Comparison of ENCODE assay signal across 8 mouse cellular contexts in genomic region chr14:46761186-46761585, GRCm38 (mm10). TPM values are rescaled to one million over a fixed set of nuclear protein-coding genes. Genes with fewer than 3 reads are reported as not detected.
DNase-seq lines count a peak whose midpoint lies in the region; ATAC-seq lines count a peak whose summit lies in the region.

No protein-coding gene starts in this region.

- H3K4me3 ChIP-seq in kidney, embryonic 15.5 days (replicated peaks) = peak overlapping the region; percentile 70
- H3K4me3 ChIP-seq in hindbrain, embryonic 15.5 days = peak overlapping the region; percentile 88
- H3K4me3 ChIP-seq in midbrain, embryonic 14.5 days (replicated peaks; ENCODE audit: low read depth, low read length) = peak overlapping the region; percentile 65

- no peaks in the 10 kb centered on the region for H3K27me3 ChIP-seq in kidney, embryonic 15.5 days
- no peaks in the 10 kb centered on the region for H3K27me3 ChIP-seq in hindbrain, embryonic 15.5 days
- H3K27me3 ChIP-seq in midbrain, embryonic 14.5 days (ENCODE audit: control insufficient read depth, insufficient read depth, low read length) = no peaks in the 10 kb centered on the region

- H3K36me3 ChIP-seq in kidney, embryonic 15.5 days = peaks cover 21% of the 10 kb centered on the region
- H3K36me3 ChIP-seq in hindbrain, embryonic 15.5 days = no peaks in the 10 kb centered on the region
- H3K36me3 ChIP-seq in midbrain, embryonic 14.5 days (ENCODE audit: control insufficient read depth, insufficient read depth, low read length) = no peaks in the 10 kb centered on the region

- H3K4me1 ChIP-seq in kidney, embryonic 15.5 days = peaks cover 13% of the 10 kb centered on the region
- peaks cover 12% of the 10 kb centered on the region for H3K4me1 ChIP-seq in hindbrain, embryonic 15.5 days (replicated peaks)
- peaks cover 4% of the 10 kb centered on the region; the same call in 1 of the 2 replicates for H3K4me1 ChIP-seq in midbrain, embryonic 14.5 days (ENCODE audit: control insufficient read depth, insufficient read depth, low read length)

- ATAC-seq in kidney, embryonic 15.5 days (replicated peaks; ENCODE audit: low FRiP score) = no peak
- peak; percentile 22; the same call in 1 of the 2 replicates for ATAC-seq in common myeloid progenitor, adult 5-6 weeks (replicated peaks; ENCODE audit: low read depth, poor library complexity, severe bottlenecking)
- no peak for ATAC-seq in hindbrain, embryonic 15.5 days (ENCODE audit: low FRiP score, low read depth)
- ATAC-seq in midbrain, embryonic 14.5 days (ENCODE audit: low FRiP score, low TSS enrichment) = no peak

- H3K9me3 ChIP-seq in kidney, embryonic 15.5 days (replicated peaks) = no peaks in the 10 kb centered on the region
- no peaks in the 10 kb centered on the region for H3K9me3 ChIP-seq in hindbrain, embryonic 15.5 days
- H3K9me3 ChIP-seq in midbrain, embryonic 14.5 days (ENCODE audit: control insufficient read depth, low read length) = no peaks in the 10 kb centered on the region

- peak overlapping the region; percentile 77 for H3K9ac ChIP-seq in kidney, embryonic 15.5 days
- peak overlapping the region; percentile 67; the same call in 1 of the 2 replicates for H3K9ac ChIP-seq in hindbrain, embryonic 15.5 days
- H3K9ac ChIP-seq in midbrain, embryonic 14.5 days (replicated peaks; ENCODE audit: low read length) = peak overlapping the region; percentile 64; the same call in 1 of the 2 replicates

- peak overlapping the region; percentile 92 for H3K4me2 ChIP-seq in kidney, embryonic 15.5 days
- peak overlapping the region; percentile 93 for H3K4me2 ChIP-seq in hindbrain, embryonic 15.5 days
- peak overlapping the region; percentile 92 for H3K4me2 ChIP-seq in midbrain, embryonic 14.5 days (ENCODE audit: low read length)

- no peak overlapping the region for H3K27ac ChIP-seq in kidney, embryonic 15.5 days
- H3K27ac ChIP-seq in hindbrain, embryonic 15.5 days (replicated peaks) = no peak overlapping the region
- H3K27ac ChIP-seq in midbrain, embryonic 14.5 days (replicated peaks; ENCODE audit: low read depth, low read length) = no peak overlapping the region

- DNase-seq in kidney, adult 8-10 months = no peak
- DNase-seq in midbrain, embryonic 14.5 days = no peak
- no peak for DNase-seq in adrenal gland, adult (ENCODE audit: inconsistent age in 2 of 2, low spot score in 1 of 2)
- DNase-seq in kidney, adult 11 months = no peak
- no peak for DNase-seq in frontal cortex, adult 2 months (ENCODE audit: extremely low spot score in 1 of 2, low spot score in 1 of 2)

- WGBS in kidney, embryonic 15.5 days = 51% methylated on average over 6 of the region's 6 CpGs
- 52% methylated on average over 6 of the region's 6 CpGs for WGBS in hindbrain, embryonic 15.5 days
- WGBS in midbrain, embryonic 14.5 days = 51% methylated on average over 6 of the region's 6 CpGs

RNA-seq across cellular contexts. Expression of gene Cdkn3, which starts 0.8 kb away (rescaled TPM):
- polyA plus RNA-seq in kidney, embryonic 15.5 days (2015; fragmentation: Nextera tagmentation; extraction: Ambion mirVana) = 48.0 and 51.1 TPM in 2 replicates
- 22.3 and 30.2 TPM in 2 replicates for total RNA-seq in common myeloid progenitor, adult 5-6 weeks (2017)
- 9.8 and 12.4 TPM in 2 replicates for polyA plus RNA-seq in hindbrain, embryonic 15.5 days (2015; fragmentation: Nextera tagmentation; extraction: Ambion mirVana)
- 6.2 and 11.7 TPM in 2 replicates for polyA plus RNA-seq in midbrain, embryonic 14.5 days (2014; fragmentation: Nextera tagmentation; extraction: Ambion mirVana)
- 0.70 and 0.97 TPM in 2 replicates for polyA plus RNA-seq in frontal cortex, adult 2 months (2012; rRNA removed)

RNA-seq across cellular contexts. Expression of gene Cnih1, which starts 27.0 kb away (rescaled TPM):
- 178 and 184 TPM in 2 replicates for polyA plus RNA-seq in kidney, embryonic 15.5 days (2015; fragmentation: Nextera tagmentation; extraction: Ambion mirVana)
- 70.5 and 81.4 TPM in 2 replicates for total RNA-seq in common myeloid progenitor, adult 5-6 weeks (2017)
- 185 and 186 TPM in 2 replicates for polyA plus RNA-seq in hindbrain, embryonic 15.5 days (2015; fragmentation: Nextera tagmentation; extraction: Ambion mirVana)
- 196 and 204 TPM in 2 replicates for polyA plus RNA-seq in midbrain, embryonic 14.5 days (2014; fragmentation: Nextera tagmentation; extraction: Ambion mirVana)
- 105 and 117 TPM in 2 replicates for polyA plus RNA-seq in frontal cortex, adult 2 months (2012; rRNA removed)
